Mouse (Mus musculus) neural tube, embryonic 11.5 days (tissue): ENCODE measurements around the gene Hira. TPM values are rescaled to one million over a fixed set of nuclear protein-coding genes. Genes with fewer than 3 reads are reported as not detected.

ENCODE experiments used
- ATAC-seq: fragments of 200-750 bp; cut with Nextera tagmentation; 2 replicates; pipeline ENCODE4 v1.8.0; 2017; ENCODE audit warnings: moderate number of reproducible peaks, mild to moderate bottlenecking, moderate TSS enrichment, moderate library complexity; ENCODE audit not compliant: insufficient read depth, low FRiP score, low TSS enrichment
- DNase-seq: peaks from one replicate; pipeline ENCODE4 v3.0.0-alpha.2; 2015; ENCODE audit warnings: low spot score
- H3K27ac ChIP-seq: fragments of 300-500 bp; sonication (generic); 2 replicates; pipeline ENCODE4 v1.5.1; 2014; ENCODE audit warnings: low read depth, mild to moderate bottlenecking, low read length
- H3K27me3 ChIP-seq: fragments of 300-500 bp; sonication (generic); 2 replicates; pipeline ENCODE4 v1.6.1; 2014; ENCODE audit warnings: mild to moderate bottlenecking, low read length, mixed read lengths; ENCODE audit not compliant: control insufficient read depth, insufficient read depth
- H3K36me3 ChIP-seq: fragments of 300-500 bp; sonication (generic); 2 replicates; pipeline ENCODE4 v1.6.1; 2014; ENCODE audit warnings: mild to moderate bottlenecking, low read length, moderate library complexity, mixed read lengths; ENCODE audit not compliant: control insufficient read depth, insufficient read depth
- H3K4me1 ChIP-seq: fragments of 300-500 bp; sonication (generic); 2 replicates; pipeline ENCODE4 v1.6.1; 2014; ENCODE audit warnings: low read length, mixed read lengths; ENCODE audit not compliant: control insufficient read depth, insufficient read depth
- H3K4me2 ChIP-seq: fragments of 300-500 bp; sonication (generic); 2 replicates; pipeline ENCODE4 v1.6.1; 2014; ENCODE audit warnings: low read depth, mild to moderate bottlenecking, moderate library complexity
- H3K4me3 ChIP-seq: fragments of 300-500 bp; sonication (generic); 2 replicates; pipeline ENCODE4 v1.5.1; 2014; ENCODE audit warnings: low read depth, low read length
- H3K9ac ChIP-seq: fragments of 300-500 bp; sonication (generic); 2 replicates; pipeline ENCODE4 v1.6.1; 2014; ENCODE audit warnings: mild to moderate bottlenecking, low read length
- H3K9me3 ChIP-seq: fragments of 300-500 bp; sonication (generic); 2 replicates; pipeline ENCODE4 v1.6.1; 2016; ENCODE audit warnings: low read length; ENCODE audit not compliant: control insufficient read depth
- whole genome bisulfite sequencing: fragments of 180-500 bp; shearing (Covaris S2); extraction: QIAGEN DNeasy Blood & Tissue Kit; methylation state at CpG from one replicate; pipeline ENCODE4 v1.1.7; 2014; 5-methylcytosine and 5-hydroxymethylcytosine counted together
- polyA plus RNA-seq: library from polyadenylated mRNA; unstranded; fragments of >200 nt; fragmentation: Nextera tagmentation; extraction: Ambion mirVana; gene quantifications from 2 replicates; pipeline ENCODE4 v1.2.1, GENCODE M21; 2014

Hira gene
- polyA plus RNA-seq, 1 experiment from 2014 or later = 12.8 TPM

- Histone ChIP-seq H3K9me3 (no peaks in the 10 kb centered on the region), H3K27ac (no peak overlapping the region), H3K9ac (no peak overlapping the region), H3K36me3 (peaks cover 3% of the 10 kb centered on the region), H3K4me1 (no peaks in the 10 kb centered on the region), H3K27me3 (no peaks in the 10 kb centered on the region), H3K4me2 (no peak overlapping the region), H3K4me3 (no peak overlapping the region)
- ATAC-seq (no peak), DNase-seq (no peak)
- 86% methylated on average over 4 of the region's 4 CpGs for WGBS
Measured at GRCm38 (mm10) chr16:18893840-18894372, 17.1 kb downstream of the Hira start.

DNA sequence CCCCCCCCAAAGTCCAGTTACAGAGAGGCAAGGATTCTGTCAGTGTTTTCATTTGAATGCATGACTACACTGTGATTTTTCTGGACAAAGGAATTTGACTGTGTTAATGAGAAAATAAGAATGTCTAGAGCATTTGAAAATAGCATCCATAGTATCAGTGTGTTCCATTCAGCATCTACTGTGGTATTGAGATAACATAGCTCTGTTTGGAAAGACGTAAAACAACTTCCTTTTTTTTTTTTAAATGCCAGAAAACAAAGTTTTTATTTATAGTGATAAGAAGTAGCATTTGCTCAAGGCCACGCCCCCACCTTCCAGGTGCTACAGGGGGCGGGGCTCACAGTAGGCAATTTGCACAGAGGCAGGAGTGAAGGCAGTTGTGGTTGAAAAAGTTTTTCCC is 18.4 kb downstream of the Hira start:
- Histone ChIP-seq H3K4me1 (no peaks in the 10 kb centered on the region), H3K4me3 (no peak overlapping the region), H3K27ac (no peak overlapping the region), H3K27me3 (no peaks in the 10 kb centered on the region), H3K36me3 (peaks cover 3% of the 10 kb centered on the region), H3K9ac (no peak overlapping the region), H3K9me3 (no peaks in the 10 kb centered on the region), H3K4me2 (no peak overlapping the region)
- DNase-seq (no peak), ATAC-seq (no peak)
- WGBS = 82% methylated on average over 3 of the region's 3 CpGs

DNA sequence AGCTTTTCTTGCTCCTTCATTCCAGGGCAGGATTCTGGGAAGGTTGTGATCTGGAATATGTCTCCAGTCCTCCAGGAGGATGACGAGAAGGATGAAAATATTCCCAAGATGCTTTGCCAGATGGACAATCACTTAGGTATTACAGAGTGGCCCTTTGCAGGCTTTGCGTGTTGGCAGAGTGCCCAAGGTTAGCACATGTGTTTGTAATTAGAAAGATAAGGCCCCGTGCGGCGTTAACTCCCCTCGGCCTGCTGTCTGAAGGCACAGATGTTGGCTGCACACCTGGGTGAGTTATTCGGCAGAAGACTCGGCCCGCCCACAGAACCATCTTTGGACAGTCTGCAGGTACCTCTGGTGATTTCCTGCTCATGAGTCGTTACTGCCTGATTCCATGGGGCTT is 19.6 kb downstream of the Hira start:
- WGBS = 74% methylated on average over 10 of the region's 10 CpGs
- peak; percentile 24 for DNase-seq
- H3K9ac ChIP-seq = no peak overlapping the region

GRCm38 (mm10) chr16:18905648-18906047 is 28.8 kb downstream of the Hira start:
- no peaks in the 10 kb centered on the region for H3K27me3 ChIP-seq
- no peak for DNase-seq
- 90% methylated on average over 1 of the region's 1 CpGs for WGBS
- H3K4me3 ChIP-seq = no peak overlapping the region
- no peaks in the 10 kb centered on the region for H3K9me3 ChIP-seq
- H3K36me3 ChIP-seq = peaks cover 5% of the 10 kb centered on the region
- H3K4me1 ChIP-seq = no peaks in the 10 kb centered on the region
- no peak overlapping the region for H3K27ac ChIP-seq
- H3K4me2 ChIP-seq = no peak overlapping the region
- no peak for ATAC-seq
- no peak overlapping the region for H3K9ac ChIP-seq

More for the DNA sequence above, 19.6 kb downstream of the Hira start:
- no peaks in the 10 kb centered on the region for H3K9me3 ChIP-seq
- H3K4me3 ChIP-seq = no peak overlapping the region
- no peak for ATAC-seq
- no peak overlapping the region for H3K4me2 ChIP-seq
- peaks cover 3% of the 10 kb centered on the region for H3K36me3 ChIP-seq
- no peaks in the 10 kb centered on the region for H3K27me3 ChIP-seq
- no peak overlapping the region for H3K27ac ChIP-seq
- no peaks in the 10 kb centered on the region for H3K4me1 ChIP-seq

DNA sequence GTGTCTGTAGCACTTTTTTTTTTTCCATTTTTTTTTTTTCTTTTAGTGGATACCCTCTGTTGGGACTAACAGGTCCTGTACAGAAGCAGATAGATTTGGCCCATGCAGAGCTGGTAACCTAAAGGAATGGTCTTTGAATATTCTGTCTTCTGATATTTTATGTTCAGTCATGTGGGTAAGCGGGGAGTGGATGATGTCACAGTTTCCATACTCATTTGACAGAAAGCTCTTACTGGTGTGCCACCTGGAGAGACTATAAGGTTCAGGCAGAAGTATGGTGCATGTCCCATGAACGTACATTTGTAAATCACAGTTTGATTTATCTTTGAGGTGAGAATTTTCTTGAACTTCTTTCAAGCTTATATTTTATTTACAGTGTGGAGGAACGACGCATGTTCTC is 39.2 kb downstream of the Hira start:
- peaks cover 5% of the 10 kb centered on the region for H3K36me3 ChIP-seq
- no peaks in the 10 kb centered on the region for H3K4me1 ChIP-seq
- H3K9me3 ChIP-seq = no peaks in the 10 kb centered on the region
- no peak overlapping the region for H3K9ac ChIP-seq
- WGBS = 94% methylated on average over 4 of the region's 4 CpGs
- H3K4me3 ChIP-seq = no peak overlapping the region
- H3K27me3 ChIP-seq = no peaks in the 10 kb centered on the region
- DNase-seq = no peak
- H3K4me2 ChIP-seq = no peak overlapping the region
- H3K27ac ChIP-seq = no peak overlapping the region
- no peak for ATAC-seq

DNA sequence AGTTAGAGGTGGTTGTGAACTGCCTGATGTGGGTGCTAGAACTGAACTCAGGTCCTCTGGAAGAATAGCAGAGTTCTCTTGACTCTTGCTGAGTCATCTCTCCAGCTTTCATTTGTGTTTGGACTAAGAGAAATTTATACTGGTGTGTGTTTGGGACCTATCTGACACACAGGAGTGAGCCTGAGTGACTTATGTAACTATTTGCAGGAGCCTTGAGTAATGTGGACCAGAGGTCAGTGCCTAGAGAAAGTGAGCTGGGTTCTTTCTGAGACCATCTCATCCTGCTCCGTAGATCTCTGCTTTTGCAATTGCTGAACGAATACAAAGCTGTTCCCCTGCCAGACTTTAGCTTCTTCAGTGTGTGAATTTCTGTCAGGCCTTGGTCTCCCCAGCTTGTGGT is 44.9 kb downstream of the Hira start:
- WGBS = 98% methylated on average over 2 of the region's 2 CpGs
- H3K4me3 ChIP-seq = no peak overlapping the region
- H3K9me3 ChIP-seq = no peaks in the 10 kb centered on the region
- no peak overlapping the region for H3K27ac ChIP-seq
- DNase-seq (no peak), ATAC-seq (no peak)
- H3K4me1 ChIP-seq = no peaks in the 10 kb centered on the region
- no peaks in the 10 kb centered on the region for H3K27me3 ChIP-seq
- no peak overlapping the region for H3K9ac ChIP-seq
- peaks cover 8% of the 10 kb centered on the region for H3K36me3 ChIP-seq
- H3K4me2 ChIP-seq = no peak overlapping the region

DNA sequence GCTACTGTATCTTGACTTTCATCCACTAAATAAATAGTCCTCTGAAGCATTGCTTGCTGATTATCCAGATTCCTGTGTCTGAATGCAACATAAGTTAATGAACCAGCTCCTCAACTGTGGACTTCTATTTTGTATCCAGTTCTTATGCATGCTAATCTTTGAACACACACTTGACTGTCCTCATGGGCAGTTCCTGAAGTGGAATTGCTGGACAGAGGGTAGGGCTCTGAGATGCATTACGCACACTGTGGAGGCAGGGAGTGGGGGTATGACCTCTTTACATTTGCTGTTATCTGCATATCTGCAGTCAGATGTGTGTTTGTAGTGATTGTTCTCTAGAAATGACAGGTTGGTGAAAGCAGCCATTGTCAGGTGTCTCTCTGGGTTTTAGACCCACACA is 51.1 kb downstream of the Hira start:
- Histone ChIP-seq H3K9ac (no peak overlapping the region), H3K36me3 (peaks cover 9% of the 10 kb centered on the region), H3K27ac (no peak overlapping the region), H3K4me3 (no peak overlapping the region), H3K9me3 (no peaks in the 10 kb centered on the region), H3K27me3 (no peaks in the 10 kb centered on the region), H3K4me2 (no peak overlapping the region), H3K4me1 (no peaks in the 10 kb centered on the region)
- no peak for ATAC-seq
- 95% methylated on average over 1 of the region's 1 CpGs for WGBS
- no peak for DNase-seq

GRCm38 (mm10) chr16:18938321-18939082 is 61.7 kb downstream of the Hira start:
- H3K9me3 ChIP-seq = no peaks in the 10 kb centered on the region
- no peak overlapping the region for H3K9ac ChIP-seq
- peaks cover 8% of the 10 kb centered on the region for H3K36me3 ChIP-seq
- H3K4me1 ChIP-seq = no peaks in the 10 kb centered on the region
- 90% methylated on average over 5 of the region's 5 CpGs for WGBS
- ATAC-seq = no peak
- H3K27ac ChIP-seq = no peak overlapping the region
- DNase-seq = no peak
- H3K4me2 ChIP-seq = no peak overlapping the region
- H3K27me3 ChIP-seq = no peaks in the 10 kb centered on the region
- H3K4me3 ChIP-seq = no peak overlapping the region

- Histone ChIP-seq H3K27ac (no peak overlapping the region), H3K4me1 (no peaks in the 10 kb centered on the region), H3K4me2 (no peak overlapping the region), H3K9ac (no peak overlapping the region), H3K4me3 (no peak overlapping the region), H3K36me3 (peaks cover 16% of the 10 kb centered on the region), H3K9me3 (no peaks in the 10 kb centered on the region), H3K27me3 (no peaks in the 10 kb centered on the region)
- ATAC-seq (no peak), DNase-seq (no peak)
- WGBS = 98% methylated on average over 6 of the region's 6 CpGs
Measured at GRCm38 (mm10) chr16:18943906-18944305, 67.1 kb downstream of the Hira start.
